Mouse (Mus musculus) macrophage (primary cell): ENCODE data around the gene Hoxc8. TPM values are rescaled to one million over a fixed set of nuclear protein-coding genes. Genes with fewer than 3 reads are reported as not detected.

Experiments
- H3K27ac ChIP-seq: fragments of 350-480 bp; formaldehyde crosslinking; 2 replicates; pipeline ENCODE4 v1.9.0; 2021
- H3K36me3 ChIP-seq: fragments of 350-480 bp; formaldehyde crosslinking; 2 replicates; pipeline ENCODE4 v1.9.0; 2021; ENCODE audit errors: inconsistent target
- H3K4me3 ChIP-seq: fragments of 350-480 bp; formaldehyde crosslinking; 2 replicates; pipeline ENCODE4 v1.9.0; 2021; ENCODE audit errors: inconsistent target
- H3K79me2 ChIP-seq: fragments of 350-480 bp; formaldehyde crosslinking; 2 replicates; pipeline ENCODE4 v1.9.0; 2021; ENCODE audit errors: inconsistent target
- WGBS: methylation state at CpG from one replicate; pipeline ENCODE4 v1.1.7; 2026; ENCODE audit warnings: inconsistent platforms; ENCODE audit not compliant: missing documents; 5-methylcytosine and 5-hydroxymethylcytosine counted together
- polyA plus RNA-seq: library from polyadenylated mRNA; stranded (reverse); fragments of 250-400 nt; gene quantifications from 3 replicates; pipeline ENCODE4 v1.2.4, GENCODE M21; 2018; ENCODE audit warnings: inconsistent platforms

Hoxc8 gene
- polyA plus RNA-seq, 1 experiment from 2014 or later: not detected

GRCm38 (mm10) chr15:103038701-103039480, 48.5 kb downstream of the Hoxc8 start:
- Histone ChIP-seq H3K79me2 (no peaks in the 10 kb centered on the region), H3K4me3 (no peak overlapping the region), H3K36me3 (no peaks in the 10 kb centered on the region), H3K27ac (no peak overlapping the region)
- 67% methylated on average over 10 of the region's 10 CpGs for WGBS

GRCm38 (mm10) chr15:103039609-103040008, 49.2 kb downstream of the Hoxc8 start:
- H3K79me2 ChIP-seq: no peaks in the 10 kb centered on the region
- no peaks in the 10 kb centered on the region for H3K36me3 ChIP-seq
- H3K27ac ChIP-seq: no peak overlapping the region
- no peak overlapping the region for H3K4me3 ChIP-seq
- WGBS: 67% methylated on average over 3 of the region's 3 CpGs

- 36% methylated on average over 10 of the region's 12 CpGs for WGBS
Observed at GRCm38 (mm10) chr15:103040601-103041000, 50.2 kb downstream of the Hoxc8 start.

GRCm38 (mm10) chr15:103041613-103042012, 51.2 kb downstream of the Hoxc8 start:
- WGBS: 45% methylated on average over 5 of the region's 5 CpGs
- H3K27ac ChIP-seq: no peak overlapping the region
- H3K79me2 ChIP-seq: no peaks in the 10 kb centered on the region
- no peaks in the 10 kb centered on the region for H3K36me3 ChIP-seq
- no peak overlapping the region for H3K4me3 ChIP-seq

More at GRCm38 (mm10) chr15:103040601-103041000, 50.2 kb downstream of the Hoxc8 start:
- no peaks in the 10 kb centered on the region for H3K36me3 ChIP-seq
- H3K27ac ChIP-seq: no peak overlapping the region
- no peaks in the 10 kb centered on the region for H3K79me2 ChIP-seq
- no peak overlapping the region for H3K4me3 ChIP-seq

- H3K27ac ChIP-seq: no peak overlapping the region
- WGBS: 60% methylated on average over 1 of the region's 1 CpGs
- H3K4me3 ChIP-seq: no peak overlapping the region
- H3K79me2 ChIP-seq: no peaks in the 10 kb centered on the region
- H3K36me3 ChIP-seq: no peaks in the 10 kb centered on the region
Observed at GRCm38 (mm10) chr15:103042209-103042608, 51.8 kb downstream of the Hoxc8 start.

Other genes with a start within 250 kb of the Hoxc8 start
- not detected in 3 replicates for gene Hoxc13, start 69.5 kb upstream of the Hoxc8 start, polyA plus RNA-seq
- not detected in 3 replicates for gene Hoxc12, start 53.9 kb upstream of the Hoxc8 start, polyA plus RNA-seq
- gene Hoxc11, start 36.2 kb upstream of the Hoxc8 start, polyA plus RNA-seq: not detected in 3 replicates
- gene Hoxc10, start 23.8 kb upstream of the Hoxc8 start, polyA plus RNA-seq: not detected in 3 replicates
- not detected in 3 replicates for gene Hoxc5, start 23.2 kb upstream of the Hoxc8 start, polyA plus RNA-seq
- gene Hoxc9, start 14.2 kb upstream of the Hoxc8 start, polyA plus RNA-seq: not detected in 3 replicates
- gene Hoxc6, start 7.7 kb downstream of the Hoxc8 start, polyA plus RNA-seq: not detected in 3 replicates
- gene Hoxc4, start 28.3 kb downstream of the Hoxc8 start, polyA plus RNA-seq: not detected in 3 replicates
- 3.2 to 6.0 TPM (median 5.0 TPM) in 3 replicates for gene Smug1, start 176.5 kb downstream of the Hoxc8 start, polyA plus RNA-seq
- 12.1 to 27.7 TPM (median 15.0 TPM) in 3 replicates for gene Cbx5, start 249.2 kb downstream of the Hoxc8 start, polyA plus RNA-seq
- gene Hnrnpa1, start 249.8 kb downstream of the Hoxc8 start, polyA plus RNA-seq: 108 to 322 TPM (median 228 TPM) in 3 replicates